Mouse (Mus musculus): Measurements from ENCODE around the gene Slc25a17.
A peak's percentile ranks its signal among the peaks of the same experiment; 100 is the strongest.

Slc25a17 gene

DNA sequence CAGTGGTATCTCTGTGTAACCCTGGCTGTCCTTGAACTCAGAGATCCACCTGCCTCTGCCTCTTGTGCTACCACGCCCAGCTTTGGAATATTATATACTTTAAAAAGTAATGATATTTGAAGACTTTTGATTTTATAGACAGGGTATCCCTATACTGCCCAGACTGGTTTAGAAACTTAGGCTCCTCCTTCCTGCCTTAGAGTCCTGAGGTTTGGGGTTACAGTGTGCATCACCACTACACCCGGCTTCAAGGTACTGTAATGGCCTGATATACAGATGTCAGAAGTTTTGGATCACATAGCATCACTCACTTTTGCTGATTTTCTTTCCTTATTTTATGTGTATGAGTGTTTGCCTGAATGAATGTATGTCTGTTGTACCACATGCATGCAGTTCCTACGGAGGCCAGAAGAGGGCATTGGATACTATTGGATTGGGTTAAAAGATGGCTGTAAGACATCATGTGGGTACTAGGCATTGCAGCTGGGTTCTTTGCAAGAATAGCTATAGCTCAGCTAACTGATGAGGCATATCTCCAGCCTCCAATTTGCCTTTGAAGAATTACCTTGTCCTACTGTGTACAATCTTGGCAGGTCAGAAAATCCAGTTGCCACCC, 5.4 kb downstream of the Slc25a17 start:
- DNase-seq (ENCODE audit: low spot score) = peak; percentile 47

GRCm38 (mm10) chr15:81352638-81353037, 8.0 kb downstream of the Slc25a17 start:
- no peak for DNase-seq (ENCODE audit: low spot score)

- DNase-seq (ENCODE audit: low spot score) = no peak
These were observed 10.2 kb downstream of the Slc25a17 start for GRCm38 (mm10) chr15:81350401-81350800.

GRCm38 (mm10) chr15:81348366-81348765, 12.2 kb downstream of the Slc25a17 start:
- no peak for DNase-seq (ENCODE audit: low spot score)

DNA sequence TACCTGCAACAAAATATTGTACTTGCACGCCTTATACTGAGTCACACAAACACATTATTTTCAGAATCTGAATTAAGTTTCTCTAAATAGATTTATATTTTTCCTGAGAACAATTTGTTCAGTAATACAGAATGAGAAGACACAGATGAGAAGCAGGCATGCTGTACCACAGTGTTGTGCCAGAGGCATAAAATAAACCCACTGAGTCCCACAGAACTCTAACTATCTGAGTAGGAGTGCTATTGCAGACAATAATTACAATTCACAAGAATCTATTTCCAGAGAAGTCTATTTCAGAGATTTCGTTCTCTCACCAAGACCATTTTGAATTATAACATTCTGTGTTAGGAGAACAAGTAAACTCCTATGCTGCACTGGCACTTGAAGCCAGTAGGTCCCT, 13.1 kb downstream of the Slc25a17 start:
- DNase-seq (ENCODE audit: low spot score) = no peak

DNA sequence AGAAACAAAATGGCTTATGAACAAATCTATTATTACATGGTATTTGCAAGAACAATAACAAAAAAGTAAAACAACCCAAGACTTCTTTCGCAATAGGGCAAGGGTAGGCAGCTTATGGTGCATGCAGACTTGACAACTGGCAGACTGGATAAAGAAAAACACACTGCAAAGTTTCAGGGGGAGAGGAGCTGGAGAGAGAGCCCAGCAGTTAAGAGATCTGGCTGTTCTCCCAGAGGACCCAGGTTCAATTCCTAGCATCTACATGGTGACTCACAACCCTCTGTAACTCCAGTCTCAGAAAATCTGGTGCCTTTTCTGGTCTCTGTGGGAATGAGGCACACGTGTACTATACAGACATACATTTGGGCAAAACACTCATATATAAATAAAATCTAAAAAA, 19.2 kb downstream of the Slc25a17 start:
- DNase-seq (ENCODE audit: low spot score) = no peak

- DNase-seq (ENCODE audit: low spot score) = no peak
These were observed 21.5 kb downstream of the Slc25a17 start for GRCm38 (mm10) chr15:81339158-81339557.

DNA sequence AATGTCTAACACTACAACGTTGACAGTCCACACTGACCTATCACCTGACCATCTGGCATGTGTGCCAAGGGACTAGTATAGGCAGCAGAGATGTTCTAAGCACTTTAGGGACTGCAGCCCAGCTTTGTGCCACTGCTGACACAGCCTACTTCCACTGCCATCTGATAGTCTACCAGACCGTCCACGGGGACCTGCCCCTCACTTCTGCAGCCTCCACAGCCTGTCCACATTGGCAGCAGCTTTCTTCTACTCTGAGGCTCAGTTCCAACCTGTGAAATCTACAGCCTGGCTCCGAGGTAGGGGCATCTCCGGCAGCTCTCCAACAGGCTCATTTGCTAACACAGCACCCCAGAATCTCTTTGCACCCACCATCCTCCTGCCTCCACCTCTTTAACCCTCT, 24.1 kb downstream of the Slc25a17 start:
- DNase-seq (ENCODE audit: low spot score) = no peak

GRCm38 (mm10) chr15:81332517-81332916, 28.1 kb downstream of the Slc25a17 start:
- no peak for DNase-seq (ENCODE audit: low spot score)

GRCm38 (mm10) chr15:81330816-81331433, 29.7 kb downstream of the Slc25a17 start:
- DNase-seq (ENCODE audit: low spot score) = no peak

- DNase-seq (ENCODE audit: low spot score) = no peak
These were observed 30.8 kb downstream of the Slc25a17 start for GRCm38 (mm10) chr15:81329721-81330369.

DNA sequence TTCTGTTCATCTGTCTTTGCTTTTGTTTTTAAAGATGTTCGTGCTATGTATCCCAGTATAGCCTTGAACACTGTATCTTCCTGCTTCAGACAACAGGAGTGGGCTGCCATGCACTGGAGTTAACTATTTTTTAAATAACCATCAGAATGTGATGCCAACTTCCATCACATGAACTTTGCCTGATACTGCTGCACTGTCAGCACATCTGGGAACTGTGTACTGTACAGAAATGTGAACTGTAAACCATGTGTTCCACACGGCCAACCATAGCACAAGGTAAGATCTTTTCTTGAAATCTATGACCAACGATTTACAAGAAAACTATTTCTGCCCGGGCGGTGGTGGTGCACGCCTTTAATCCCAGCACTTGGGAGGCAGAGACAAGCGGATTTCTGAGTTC, 33.1 kb downstream of the Slc25a17 start:
- no peak for DNase-seq (ENCODE audit: low spot score)

DNA sequence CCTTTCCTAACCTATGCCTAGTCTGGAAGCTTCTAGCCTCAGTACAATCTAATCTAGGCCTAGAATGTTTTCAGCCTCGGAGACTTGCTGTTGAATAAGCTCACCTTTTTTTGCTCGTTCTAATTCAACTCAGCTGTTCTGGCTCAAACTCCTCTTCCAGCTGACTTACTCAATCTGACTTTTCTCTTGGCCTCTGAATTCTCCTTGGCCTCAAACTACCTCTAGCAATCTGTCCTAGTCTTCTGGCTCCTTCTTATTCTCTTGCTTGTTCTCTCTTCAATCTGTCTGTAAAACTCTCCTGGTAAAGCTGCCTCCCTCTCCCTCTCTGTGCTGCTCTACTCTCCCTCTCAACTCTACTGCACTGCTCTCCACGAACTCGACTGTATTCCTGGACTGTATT, 35.6 kb downstream of the Slc25a17 start:
- DNase-seq (ENCODE audit: low spot score) = no peak

- DNase-seq (ENCODE audit: low spot score) = no peak
These were observed 40.5 kb downstream of the Slc25a17 start for GRCm38 (mm10) chr15:81320137-81320536.

- DNase-seq (ENCODE audit: low spot score) = no peak
These were observed 41.1 kb downstream of the Slc25a17 start for GRCm38 (mm10) chr15:81319462-81319861.

DNA sequence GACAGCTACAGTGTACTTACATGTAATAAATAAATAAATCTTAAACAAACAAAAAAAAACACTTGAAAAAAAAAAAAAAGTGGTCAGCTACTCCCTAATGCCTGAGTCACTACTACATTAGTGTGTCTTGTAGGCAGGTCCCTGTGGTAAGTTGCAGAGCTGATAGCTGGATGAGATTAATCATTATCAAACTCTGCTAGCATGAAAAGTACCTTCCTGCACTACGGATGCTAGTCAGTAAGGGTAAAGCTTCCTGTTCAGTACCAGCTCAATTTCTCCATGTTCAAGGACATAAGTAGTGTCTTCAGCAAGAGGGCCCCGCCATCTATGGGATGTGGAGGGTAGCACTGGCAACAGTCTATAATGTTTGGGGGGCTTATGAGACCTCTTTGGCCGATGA, 46.7 kb downstream of the Slc25a17 start:
- no peak for DNase-seq (ENCODE audit: low spot score)

DNA sequence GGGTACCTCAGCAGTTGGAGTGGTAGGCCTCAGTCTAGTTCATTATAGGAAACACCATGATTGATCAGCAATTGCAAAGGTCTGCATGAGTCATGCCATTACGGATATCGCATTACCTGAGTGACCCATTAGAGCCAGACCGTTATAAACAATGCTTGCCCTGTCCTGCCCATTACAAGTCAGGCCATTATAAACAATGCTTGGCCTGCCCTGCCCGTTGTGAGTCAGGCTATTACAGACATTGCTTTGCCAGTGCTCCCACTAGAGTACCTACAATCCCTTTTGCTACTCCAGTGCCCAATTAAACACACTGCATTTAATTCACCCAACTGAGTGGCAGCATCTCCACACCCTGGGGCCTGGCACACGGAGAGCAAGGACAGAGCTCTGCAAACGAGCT, 49.6 kb downstream of the Slc25a17 start:
- no peak for DNase-seq (ENCODE audit: low spot score)

DNA sequence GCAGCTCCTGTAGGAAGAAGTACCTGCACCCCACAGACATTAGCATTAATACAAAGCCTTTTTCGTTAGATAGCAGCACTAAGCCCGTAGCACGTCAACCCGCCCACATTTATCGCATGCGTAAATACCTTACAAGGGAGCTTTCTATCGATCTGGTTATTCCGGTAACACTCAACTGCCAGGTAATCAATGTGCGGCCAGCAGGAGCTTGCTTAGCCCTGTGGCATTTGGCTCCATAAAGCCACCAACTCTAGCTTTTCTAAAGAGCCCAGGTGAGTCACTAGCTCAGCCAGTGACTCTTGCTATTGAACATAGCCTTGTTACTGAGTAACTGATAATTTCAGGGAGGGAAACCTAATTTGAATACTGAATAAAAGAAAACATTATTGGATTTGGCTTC, 50.3 kb downstream of the Slc25a17 start:
- DNase-seq (ENCODE audit: low spot score) = no peak

GRCm38 (mm10) chr15:81308038-81308437, 52.6 kb downstream of the Slc25a17 start:
- no peak for DNase-seq (ENCODE audit: low spot score)

- no peak for DNase-seq (ENCODE audit: low spot score)
These were observed 54.1 kb downstream of the Slc25a17 start for GRCm38 (mm10) chr15:81306501-81306900.

GRCm38 (mm10) chr15:81305035-81305434, 55.6 kb downstream of the Slc25a17 start:
- no peak for DNase-seq (ENCODE audit: low spot score)

GRCm38 (mm10) chr15:81304006-81304405, 56.6 kb downstream of the Slc25a17 start:
- DNase-seq (ENCODE audit: low spot score) = peak; percentile 51

- DNase-seq (ENCODE audit: low spot score) = peak; percentile 79
These were observed 58.3 kb downstream of the Slc25a17 start for GRCm38 (mm10) chr15:81302151-81302808.

All from T-cell, adult 2 months (primary cell).